Mouse (Mus musculus) ES-CJ7 (cell line): Measurements from ENCODE around the gene Chst15.
A peak's percentile ranks its signal among the peaks of the same experiment; 100 is the strongest.

Source experiments
- DNase-seq: peaks from one replicate; pipeline ENCODE4 v3.0.0; 2011; ENCODE audit warnings: low read depth, low spot score

Gene Chst15

GRCm38 (mm10) chr7:132263186-132263585, 53.8 kb downstream of the Chst15 start:
- no peak for DNase-seq

GRCm38 (mm10) chr7:132262696-132263095, 54.3 kb downstream of the Chst15 start:
- no peak for DNase-seq

GRCm38 (mm10) chr7:132261885-132262284, 55.1 kb downstream of the Chst15 start:
- DNase-seq: no peak

- DNase-seq: no peak
Observed at GRCm38 (mm10) chr7:132260632-132261031, 56.4 kb downstream of the Chst15 start.

GRCm38 (mm10) chr7:132258817-132259216, 58.2 kb downstream of the Chst15 start:
- no peak for DNase-seq

- DNase-seq: no peak
Observed at GRCm38 (mm10) chr7:132258216-132258615, 58.8 kb downstream of the Chst15 start.

GRCm38 (mm10) chr7:132253513-132253912, 63.5 kb downstream of the Chst15 start:
- DNase-seq: no peak

GRCm38 (mm10) chr7:132253078-132253477, 64.0 kb downstream of the Chst15 start:
- no peak for DNase-seq

- no peak for DNase-seq
Observed at GRCm38 (mm10) chr7:132249563-132250119, 67.4 kb downstream of the Chst15 start.

- DNase-seq: peak; percentile 70
Observed at GRCm38 (mm10) chr7:132247567-132247966, 69.5 kb downstream of the Chst15 start.

GRCm38 (mm10) chr7:132247091-132247490, 69.9 kb downstream of the Chst15 start:
- no peak for DNase-seq

- no peak for DNase-seq
Observed at GRCm38 (mm10) chr7:132245730-132246129, 71.3 kb downstream of the Chst15 start.

- DNase-seq: no peak
Observed at GRCm38 (mm10) chr7:132244637-132245036, 72.4 kb downstream of the Chst15 start.

GRCm38 (mm10) chr7:132243225-132243624, 73.8 kb downstream of the Chst15 start:
- DNase-seq: no peak

- peak; percentile 39 for DNase-seq
Observed at GRCm38 (mm10) chr7:132242617-132243141, 74.3 kb downstream of the Chst15 start.

GRCm38 (mm10) chr7:132238921-132239320, 78.1 kb downstream of the Chst15 start:
- DNase-seq: no peak

- no peak for DNase-seq
Observed at GRCm38 (mm10) chr7:132237191-132237590, 79.8 kb downstream of the Chst15 start.

GRCm38 (mm10) chr7:132236789-132237188, 80.2 kb downstream of the Chst15 start:
- no peak for DNase-seq

- no peak for DNase-seq
Observed at GRCm38 (mm10) chr7:132234250-132234649, 82.8 kb downstream of the Chst15 start.

- no peak for DNase-seq
Observed at GRCm38 (mm10) chr7:132233732-132234131, 83.3 kb downstream of the Chst15 start.

- no peak for DNase-seq
Observed at GRCm38 (mm10) chr7:132232937-132233336, 84.1 kb downstream of the Chst15 start.

GRCm38 (mm10) chr7:132231476-132231875, 85.6 kb downstream of the Chst15 start:
- no peak for DNase-seq

- DNase-seq: no peak
Observed at GRCm38 (mm10) chr7:132230961-132231360, 86.1 kb downstream of the Chst15 start.
